Mouse (Mus musculus) bone marrow, adult 2 months (tissue): ENCODE measurements around the gene Rhox10.

Experiments
- CTCF ChIP-seq: fragments of 200-500 bp; IDR thresholded peaks from 2 replicates; pipeline ENCODE4 v1.5.1; 2011; ENCODE audit warnings: low read length, control low read depth; ENCODE audit not compliant: control insufficient read depth, insufficient read depth
- POLR2A ChIP-seq: fragments of 200-500 bp; IDR thresholded peaks from 2 replicates; pipeline ENCODE4 v1.6.1; 2011; ENCODE audit warnings: low read depth, mild to moderate bottlenecking, control low read depth, low read length, borderline replicate concordance; ENCODE audit not compliant: control insufficient read depth

DNA sequence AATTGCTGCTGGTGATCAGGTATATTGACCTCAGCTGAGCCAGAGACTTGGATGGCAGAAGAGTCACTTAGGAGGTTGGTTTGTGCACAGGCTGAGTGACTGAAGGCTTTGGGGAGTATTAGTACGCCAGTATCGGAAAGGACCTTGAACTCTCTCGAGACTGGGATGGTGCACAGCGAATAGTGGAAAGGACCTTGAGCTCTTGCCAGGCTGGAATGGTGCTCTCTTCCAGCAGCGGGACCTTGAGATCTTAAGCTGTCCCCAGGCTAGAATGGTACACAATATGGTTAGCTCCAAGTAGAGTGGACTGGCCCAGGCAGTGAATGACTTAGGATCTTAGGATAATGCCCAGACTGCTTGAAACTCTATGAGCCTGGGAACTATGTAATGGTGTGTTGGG, 26.6 kb upstream of the Rhox10 start:
- TF ChIP-seq CTCF (no peak), POLR2A (no peak)
